Mouse (Mus musculus) CH12.LX (cell line): ENCODE data around the gene St5. TPM values are rescaled to one million over a fixed set of nuclear protein-coding genes. Genes with fewer than 3 reads are reported as not detected.

Experiments
- DNase-seq: peaks from one replicate; pipeline ENCODE4 v3.0.0-alpha.2; 2013; ENCODE audit errors: extremely low read depth
- H3K27ac ChIP-seq: 2 replicates; pipeline ENCODE4 v1.5.1; 2012; ENCODE audit warnings: low read depth, mild to moderate bottlenecking, control low read depth, moderate library complexity; ENCODE audit not compliant: insufficient read depth
- H3K27me3 ChIP-seq: replicated peaks from 2 replicates; pipeline ENCODE3; 2012; ENCODE audit warnings: inconsistent platforms
- H3K36me3 ChIP-seq, 2 experiments: replicated peaks in 1 of 2; 2 replicates each; pipeline versions ENCODE3 to v1.6.1; 2012; ENCODE audit warnings: inconsistent platforms in 1 of 2, low read length in 1 of 2, mild to moderate bottlenecking in 1 of 2, mixed read lengths in 1 of 2, moderate library complexity in 1 of 2; ENCODE audit not compliant: control insufficient read depth in 1 of 2, insufficient read depth in 1 of 2
- H3K4me1 ChIP-seq, 2 experiments: 2 replicates each; pipeline ENCODE4 v1.6.1; 2012; ENCODE audit warnings: inconsistent platforms in 1 of 2, moderate library complexity in 1 of 2; ENCODE audit not compliant: insufficient read depth in 2 of 2, control insufficient read depth in 1 of 2
- H3K4me2 ChIP-seq: 2 replicates; pipeline ENCODE4 v1.6.1; 2012; ENCODE audit warnings: low read depth, mild to moderate bottlenecking, control low read depth; ENCODE audit not compliant: poor library complexity, insufficient read depth, severe bottlenecking
- H3K4me3 ChIP-seq, 3 experiments: fragments of 150-350 bp in 1 of 3; sonication (generic) in 1 of 3; replicated peaks in 1 of 3; 2 replicates each; pipeline versions ENCODE3 to v1.5.1; 2011 to 2012; ENCODE audit warnings: low read depth in 2 of 3, low read length in 2 of 3, mild to moderate bottlenecking in 2 of 3, moderate library complexity in 2 of 3, control low read depth in 1 of 3, improper control_type of control experiment in 1 of 3, inconsistent platforms in 1 of 3, mixed read lengths in 1 of 3; ENCODE audit not compliant: poor library complexity in 1 of 3
- H3K79me2 ChIP-seq: replicated peaks from 2 replicates; pipeline ENCODE4 v1.6.1; 2012; ENCODE audit warnings: mild to moderate bottlenecking, moderate library complexity; ENCODE audit not compliant: control insufficient read depth, poor library complexity, insufficient read depth, severe bottlenecking; ENCODE audit errors: extremely low read depth
- H3K9ac ChIP-seq: 2 replicates; pipeline ENCODE4 v1.6.1; 2012; ENCODE audit warnings: low read depth, mild to moderate bottlenecking, control low read depth, moderate library complexity; ENCODE audit not compliant: insufficient read depth
- H3K9me3 ChIP-seq: replicated peaks from 2 replicates; pipeline ENCODE3; 2012; ENCODE audit warnings: low read length, inconsistent platforms, mixed read lengths
- CTCF ChIP-seq, 2 experiments: IDR thresholded peaks in 1 of 2; conservative IDR thresholded peaks in 1 of 2; 2 replicates each; pipeline ENCODE4 v1.5.1; 2011 to 2012; ENCODE audit warnings: low read depth in 2 of 2, low read length in 2 of 2, improper control_type of control experiment in 1 of 2, inconsistent platforms in 1 of 2, mild to moderate bottlenecking in 1 of 2, moderate library complexity in 1 of 2
- EP300 ChIP-seq: IDR thresholded peaks from 2 replicates; pipeline ENCODE4 v1.6.1; 2011; ENCODE audit warnings: low read length, improper control_type of control experiment
- ETS1 ChIP-seq: conservative IDR thresholded peaks from 2 replicates; pipeline ENCODE4 v1.6.1; 2012; ENCODE audit warnings: low read depth, mild to moderate bottlenecking, inconsistent platforms, low read length, improper control_type of control experiment, moderate library complexity
- HCFC1 ChIP-seq: IDR thresholded peaks from 2 replicates; pipeline ENCODE4 v1.6.1; 2012; ENCODE audit warnings: low read depth, mild to moderate bottlenecking, inconsistent platforms, low read length, improper control_type of control experiment
- IRF4 ChIP-seq: IDR thresholded peaks from 2 replicates; pipeline ENCODE4 v1.6.1; 2014; ENCODE audit warnings: low read depth, mild to moderate bottlenecking, inconsistent platforms, low read length, improper control_type of control experiment
- MAFK ChIP-seq: IDR thresholded peaks from 2 replicates; pipeline ENCODE4 v1.6.1; 2011; ENCODE audit warnings: low read length, improper control_type of control experiment; ENCODE audit not compliant: insufficient replicate concordance
- MEF2A ChIP-seq: IDR thresholded peaks from 2 replicates; pipeline ENCODE4 v1.6.1; 2014; ENCODE audit warnings: low read depth, mild to moderate bottlenecking, inconsistent platforms, low read length, improper control_type of control experiment, borderline replicate concordance
- MXI1 ChIP-seq: IDR thresholded peaks from 2 replicates; pipeline ENCODE4 v1.6.1; 2011; ENCODE audit warnings: mild to moderate bottlenecking, low read depth, low read length, improper control_type of control experiment
- NELFE ChIP-seq: IDR thresholded peaks from 2 replicates; pipeline ENCODE4 v1.6.1; 2011; ENCODE audit warnings: low read depth, low read length, improper control_type of control experiment
- POLR2A ChIP-seq: IDR thresholded peaks from 2 replicates; pipeline ENCODE4 v1.6.1; 2011; ENCODE audit warnings: low read depth, mild to moderate bottlenecking, improper control_type of control experiment, low read length
- POLR2AphosphoS2 ChIP-seq: IDR thresholded peaks from 2 replicates; pipeline ENCODE4 v1.6.1; 2011; ENCODE audit warnings: low read depth, low read length, improper control_type of control experiment
- SIN3A ChIP-seq: IDR thresholded peaks from 2 replicates; pipeline ENCODE4 v1.6.1; 2012; ENCODE audit warnings: low read length, improper control_type of control experiment, inconsistent platforms
- TBP ChIP-seq: conservative IDR thresholded peaks from 2 replicates; pipeline ENCODE4 v1.6.1; 2011; ENCODE audit warnings: low read depth, low read length, improper control_type of control experiment
- USF2 ChIP-seq: conservative IDR thresholded peaks from 2 replicates; pipeline ENCODE4 v1.6.1; 2011; ENCODE audit warnings: low read depth, low read length, improper control_type of control experiment
- ZC3H11A ChIP-seq: IDR thresholded peaks from 2 replicates; pipeline ENCODE4 v1.6.1; 2012; ENCODE audit warnings: low read depth, mild to moderate bottlenecking, inconsistent platforms, low read length, improper control_type of control experiment
- ZKSCAN1 ChIP-seq: IDR thresholded peaks from 2 replicates; pipeline ENCODE4 v1.6.1; 2012; ENCODE audit warnings: low read depth, inconsistent platforms, low read length, improper control_type of control experiment, borderline replicate concordance
- dilution Hi-C: fragments of 300-500 bp; cut with MboI; formaldehyde crosslinking; loops from 2 replicates; pipeline ENCODE4 v1.14.3; 2020; ENCODE audit warnings: low sequenced_read_pairs; ENCODE audit not compliant: extremely low pct_unique_long_range_greater_than_20kb, extremely low pct_ligation_motif_present
- in situ Hi-C: fragments of 300-500 bp; cut with MboI; formaldehyde crosslinking; loops from 3 replicates; pipeline ENCODE4 v1.14.3; 2019; ENCODE audit warnings: low sequenced_read_pairs, low pct_ligation_motif_present, low pct_unique_long_range_greater_than_20kb, mixed read lengths
- polyA plus RNA-seq: library from polyadenylated mRNA; unstranded; fragments of >175 nt; gene quantifications from 2 replicates; pipeline ENCODE4 v1.2.1, GENCODE M21; 2012; ENCODE audit warnings: low read depth; ENCODE audit not compliant: insufficient read length
- total RNA-seq, 2 experiments: library from RNA; depleted of rRNA; stranded (reverse); fragments of 300-350 nt in 1 of 2; fragments of >200 nt in 1 of 2; gene quantifications; 2 replicates each; pipeline ENCODE4 v1.2.3; 2012 to 2014

St5 gene
- total and polyA plus RNA-seq, 3 experiments = 1.3 to 3.4 (median 1.6) TPM

DNA sequence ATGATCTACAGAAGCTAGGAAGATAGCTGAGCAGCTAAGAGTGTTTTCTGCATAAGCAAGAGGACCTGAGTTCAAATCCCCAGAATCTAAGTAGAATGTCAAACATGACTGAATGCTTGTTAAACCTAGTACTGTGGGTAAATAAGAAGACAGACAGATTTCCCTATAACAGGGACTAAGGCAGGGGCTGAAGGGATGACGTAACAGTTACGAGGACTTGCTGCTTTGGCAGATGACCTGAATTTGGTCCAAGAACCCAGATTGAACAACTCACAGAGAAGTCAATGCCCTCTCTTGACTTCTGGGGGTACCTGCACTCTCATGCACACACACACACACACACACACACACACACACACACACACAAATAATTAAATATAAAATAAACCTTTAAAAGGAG lies 93.1 kb downstream of the St5 start:
- TF ChIP-seq NELFE (no peak), HCFC1 (no peak), EP300 (no peak), SIN3A (no peak), MXI1 (no peak), IRF4 (no peak), MAFK (no peak), POLR2A (no peak), ETS1 (no peak)
- TF ChIP-seq, all 38 proteins: peak for 0
- Histone ChIP-seq H3K79me2 (no peaks in the 10 kb centered on the region), H3K36me3 (no peaks in the 10 kb centered on the region), H3K27ac (no peak overlapping the region), H3K27me3 (no peaks in the 10 kb centered on the region), H3K4me3 (no peak overlapping the region), H3K4me2 (no peak overlapping the region), H3K9me3 (no peaks in the 10 kb centered on the region), H3K9ac (no peak overlapping the region), H3K4me1 (peaks cover 4 to 29% of the 10 kb centered on the region in 2 experiments; a peak in 2 of 4 replicates)
- dilution Hi-C loops = no loop called here
- in situ Hi-C loops = no loop called here
- no peak for DNase-seq

DNA sequence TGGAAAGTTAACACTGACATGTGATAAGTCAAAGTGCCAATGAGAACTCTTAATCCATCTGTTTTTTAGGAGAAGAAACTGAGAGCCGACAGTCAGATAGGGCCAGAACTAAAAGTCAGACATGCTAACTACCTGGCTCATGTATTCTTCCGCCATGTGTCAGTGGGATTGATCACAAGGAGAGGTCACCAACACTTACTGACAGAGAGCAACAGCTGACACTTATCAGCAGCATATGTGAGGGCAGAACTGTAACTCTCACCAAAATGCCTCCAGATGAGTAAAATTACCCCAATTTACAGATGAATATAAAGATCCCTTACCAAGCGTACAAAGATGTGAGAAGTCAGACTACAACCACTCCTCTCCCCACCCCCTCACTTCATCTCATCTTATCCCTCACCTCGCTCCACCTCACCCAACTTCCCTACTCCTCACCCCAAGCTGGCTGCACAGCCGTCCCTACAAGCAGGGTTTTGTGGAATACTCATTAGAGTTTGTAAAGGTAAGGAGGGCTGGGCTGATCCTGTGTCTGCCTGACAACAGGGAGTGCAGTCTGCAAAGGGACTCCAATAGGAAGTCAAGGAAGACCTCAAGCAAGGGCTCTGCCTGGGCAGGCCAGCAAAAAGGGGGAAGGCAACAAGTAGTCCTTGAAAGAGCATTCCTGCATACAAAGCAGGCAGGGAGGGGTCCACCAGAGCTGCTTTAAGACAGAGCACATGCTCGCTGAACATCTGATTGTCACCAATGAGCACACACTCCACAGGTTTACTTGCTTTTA lies 93.7 kb downstream of the St5 start:
- Histone ChIP-seq H3K27me3 (no peaks in the 10 kb centered on the region), H3K9me3 (no peaks in the 10 kb centered on the region), H3K36me3 (no peaks in the 10 kb centered on the region), H3K4me2 (no peak overlapping the region), H3K27ac (no peak overlapping the region), H3K4me1 (peaks cover 4 to 29% of the 10 kb centered on the region in 2 experiments; a peak in 2 of 4 replicates), H3K4me3 (no peak overlapping the region), H3K9ac (no peak overlapping the region), H3K79me2 (no peaks in the 10 kb centered on the region)
- dilution Hi-C loops = no loop called here
- no peak for TF ChIP-seq TBP
- TF ChIP-seq CTCF (conservative IDR thresholded peaks at IDR 0.05 in 1 of 2, IDR thresholded peaks at IDR 0.05 in 1 of 2; ENCODE audit: low read depth in 2 of 2, low read length in 2 of 2) = no peak
- no peak for TF ChIP-seq MXI1
- TF ChIP-seq MEF2A = no peak
- TF ChIP-seq ZC3H11A = no peak
- TF ChIP-seq USF2 = no peak
- no peak for TF ChIP-seq POLR2AphosphoS2
- TF ChIP-seq ZKSCAN1 = no peak
- peak; percentile 11 for DNase-seq
- in situ Hi-C loops = no loop called here
